Mouse (Mus musculus) embryonic facial prominence, embryonic 13.5 days (tissue): ENCODE results near the gene Methig1. TPM values are rescaled to one million over a fixed set of nuclear protein-coding genes. Genes with fewer than 3 reads are reported as not detected.
"Not testable (repeated sequence)": the region's sequence is repeated elsewhere in the genome, so short reads cannot be mapped to it uniquely, and the experiment has no call there.

Experiments used
- ATAC-seq: fragments of 200-750 bp; cut with Nextera tagmentation; 2 replicates; pipeline ENCODE4 v1.8.0; 2017; ENCODE audit warnings: low read depth; ENCODE audit not compliant: insufficient number of reproducible peaks, insufficient read depth, low FRiP score, low TSS enrichment
- H3K27ac ChIP-seq: fragments of 300-500 bp; sonication (generic); 2 replicates; pipeline ENCODE4 v1.5.1; 2015; ENCODE audit warnings: moderate library complexity, mild to moderate bottlenecking, inconsistent platforms
- H3K27me3 ChIP-seq: fragments of 300-500 bp; sonication (generic); 2 replicates; pipeline ENCODE4 v1.6.1; 2015; ENCODE audit warnings: mild to moderate bottlenecking, inconsistent platforms
- H3K36me3 ChIP-seq: fragments of 300-500 bp; sonication (generic); 2 replicates; pipeline ENCODE4 v1.6.1; 2015; ENCODE audit warnings: mild to moderate bottlenecking, inconsistent platforms
- H3K4me1 ChIP-seq: fragments of 300-500 bp; sonication (generic); 2 replicates; pipeline ENCODE4 v1.6.1; 2015; ENCODE audit warnings: inconsistent platforms
- H3K4me2 ChIP-seq: fragments of 300-500 bp; sonication (generic); 2 replicates; pipeline ENCODE4 v1.6.1; 2015; ENCODE audit warnings: moderate library complexity, mild to moderate bottlenecking, inconsistent platforms
- H3K4me3 ChIP-seq: fragments of 300-500 bp; sonication (generic); 2 replicates; pipeline ENCODE4 v1.5.1; 2015; ENCODE audit warnings: mild to moderate bottlenecking, inconsistent platforms
- H3K9ac ChIP-seq: fragments of 300-500 bp; sonication (generic); 2 replicates; pipeline ENCODE4 v1.6.1; 2015; ENCODE audit warnings: mild to moderate bottlenecking, inconsistent platforms
- H3K9me3 ChIP-seq: fragments of 300-500 bp; sonication (generic); 2 replicates; pipeline ENCODE4 v1.6.1; 2016; ENCODE audit warnings: inconsistent platforms
- WGBS: fragments of 180-500 bp; shearing (Covaris S2); methylation state at CpG from one replicate; pipeline ENCODE4 v1.1.7; 2015; ENCODE audit warnings: mixed read lengths; 5-methylcytosine and 5-hydroxymethylcytosine counted together
- polyA plus RNA-seq: library from polyadenylated mRNA; unstranded; fragments of >200 nt; fragmentation: Nextera tagmentation; extraction: Ambion mirVana; gene quantifications from 2 replicates; pipeline ENCODE4 v1.2.1, GENCODE M21; 2015

The Methig1 gene
- not detected in 2 replicates for polyA plus RNA-seq

- peaks cover 5% of the 10 kb centered on the region for H3K4me1 ChIP-seq
- no peak within 1 kb of the TSS for H3K4me2 ChIP-seq
- no peaks in the 10 kb centered on the region for H3K27me3 ChIP-seq
- H3K36me3 ChIP-seq: no peaks in the 10 kb centered on the region
- H3K9ac ChIP-seq: no peak within 1 kb of the TSS
- H3K4me3 ChIP-seq: no peak within 1 kb of the TSS
- no peak within 1 kb of the TSS for H3K27ac ChIP-seq
- H3K9me3 ChIP-seq: no peaks in the 10 kb centered on the region
- no peak for ATAC-seq
- 60% methylated on average over 10 of the region's 10 CpGs for WGBS
These were observed at the start of gene Methig1, which contains the start of gene Mettl7a2 for GRCm38 (mm10) chr15:100352711-100353250. Methig1 (plus strand) TSS chr15:100353149. Mettl7a2 (plus strand) TSS chr15:100353200.

GRCm38 (mm10) chr15:100303428-100304018, 49.4 kb upstream of the Methig1 start:
- H3K4me3 ChIP-seq: peak overlapping the region; percentile 56
- no peak for ATAC-seq
- 49% methylated on average over 8 of the region's 8 CpGs for WGBS
- no peaks in the 10 kb centered on the region for H3K27me3 ChIP-seq
- no peaks in the 10 kb centered on the region for H3K9me3 ChIP-seq
- peak overlapping the region; percentile 78 for H3K27ac ChIP-seq
- peaks cover 8% of the 10 kb centered on the region; the same call in 1 of the 2 replicates for H3K4me1 ChIP-seq
- no peaks in the 10 kb centered on the region for H3K36me3 ChIP-seq
- peak overlapping the region; percentile 82 for H3K4me2 ChIP-seq
- peak overlapping the region; percentile 75 for H3K9ac ChIP-seq

GRCm38 (mm10) chr15:100304019-100304991, 48.6 kb upstream of the Methig1 start, which contains the start of gene Mettl7a1:
Mettl7a1 (plus strand) TSS chr15:100304140.
- Histone ChIP-seq H3K4me3 (peak within 1 kb of the TSS; percentile 56), H3K36me3 (no peaks in the 10 kb centered on the region), H3K4me2 (peak within 1 kb of the TSS; percentile 82), H3K4me1 (peaks cover 8% of the 10 kb centered on the region; the same call in 1 of the 2 replicates), H3K27me3 (no peaks in the 10 kb centered on the region), H3K27ac (peak within 1 kb of the TSS; percentile 78), H3K9ac (peak within 1 kb of the TSS; percentile 75), H3K9me3 (no peaks in the 10 kb centered on the region)
- WGBS: 4% methylated on average over 22 of the region's 30 CpGs
- ATAC-seq: peak; percentile 60; the same call in 1 of the 2 replicates

DNA sequence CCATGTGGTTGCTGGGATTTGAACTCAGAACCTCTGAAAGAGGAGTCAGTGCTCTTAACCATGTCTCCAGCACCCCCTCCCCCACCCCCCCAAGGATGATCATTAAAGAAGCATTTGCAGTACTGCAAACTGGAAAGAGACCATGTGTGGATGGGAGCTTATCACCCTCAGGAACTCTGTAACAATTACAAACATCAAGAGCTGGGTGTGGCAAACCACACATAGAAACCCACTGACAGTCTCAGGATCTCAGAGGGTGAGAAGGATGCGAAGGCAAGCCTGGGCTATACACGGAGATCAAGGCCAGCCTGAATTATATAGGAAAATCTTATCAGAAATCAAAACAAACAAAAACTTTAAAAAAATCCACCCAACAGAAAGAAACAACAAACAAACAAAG, 46.7 kb upstream of the Methig1 start:
- Histone ChIP-seq H3K36me3 (no peaks in the 10 kb centered on the region), H3K9ac (no peak overlapping the region), H3K4me3 (no peak overlapping the region), H3K4me1 (peaks cover 8% of the 10 kb centered on the region; the same call in 1 of the 2 replicates), H3K27me3 (no peaks in the 10 kb centered on the region), H3K27ac (no peak overlapping the region), H3K4me2 (no peak overlapping the region), H3K9me3 (no peaks in the 10 kb centered on the region)
- no peak for ATAC-seq
- WGBS: 68% methylated on average over 2 of the region's 2 CpGs

GRCm38 (mm10) chr15:100307438-100308096, 45.4 kb upstream of the Methig1 start:
- not testable (repeated sequence) for H3K4me2 ChIP-seq, H3K9me3 ChIP-seq, H3K9ac ChIP-seq, H3K27ac ChIP-seq, H3K36me3 ChIP-seq, H3K27me3 ChIP-seq, ATAC-seq, H3K4me3 ChIP-seq, H3K4me1 ChIP-seq
- 47% methylated on average over 11 of the region's 11 CpGs for WGBS

DNA sequence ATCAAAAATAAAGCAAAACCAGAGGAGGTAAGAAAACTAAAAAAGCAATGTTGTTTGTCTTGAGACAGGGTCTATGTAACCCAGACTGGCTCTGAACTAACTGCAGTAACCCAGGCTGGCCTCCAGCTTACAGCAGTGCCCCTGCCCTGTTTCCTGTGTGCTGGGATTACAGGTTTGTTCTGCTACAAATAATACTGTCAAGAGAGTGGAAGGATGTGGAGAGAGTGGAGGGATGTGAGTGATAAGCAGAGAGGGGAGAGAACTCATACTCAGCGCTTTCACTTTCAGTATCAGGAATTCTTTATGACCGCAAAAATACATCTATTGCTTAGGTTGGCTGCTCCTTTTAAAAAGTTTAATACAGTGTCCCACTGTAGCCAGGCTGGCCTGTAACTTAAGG, 40.6 kb upstream of the Methig1 start:
- no peak overlapping the region for H3K4me3 ChIP-seq
- H3K27me3 ChIP-seq: no peaks in the 10 kb centered on the region
- no peaks in the 10 kb centered on the region for H3K9me3 ChIP-seq
- no peak overlapping the region for H3K4me2 ChIP-seq
- ATAC-seq: no peak
- 89% methylated on average over 2 of the region's 2 CpGs for WGBS
- no peak overlapping the region for H3K27ac ChIP-seq
- no peaks in the 10 kb centered on the region for H3K4me1 ChIP-seq
- 0 out of 2 replicates have a peak, but pooled peaks cover 8% of the 10 kb centered on the region for H3K36me3 ChIP-seq
- H3K9ac ChIP-seq: no peak overlapping the region

DNA sequence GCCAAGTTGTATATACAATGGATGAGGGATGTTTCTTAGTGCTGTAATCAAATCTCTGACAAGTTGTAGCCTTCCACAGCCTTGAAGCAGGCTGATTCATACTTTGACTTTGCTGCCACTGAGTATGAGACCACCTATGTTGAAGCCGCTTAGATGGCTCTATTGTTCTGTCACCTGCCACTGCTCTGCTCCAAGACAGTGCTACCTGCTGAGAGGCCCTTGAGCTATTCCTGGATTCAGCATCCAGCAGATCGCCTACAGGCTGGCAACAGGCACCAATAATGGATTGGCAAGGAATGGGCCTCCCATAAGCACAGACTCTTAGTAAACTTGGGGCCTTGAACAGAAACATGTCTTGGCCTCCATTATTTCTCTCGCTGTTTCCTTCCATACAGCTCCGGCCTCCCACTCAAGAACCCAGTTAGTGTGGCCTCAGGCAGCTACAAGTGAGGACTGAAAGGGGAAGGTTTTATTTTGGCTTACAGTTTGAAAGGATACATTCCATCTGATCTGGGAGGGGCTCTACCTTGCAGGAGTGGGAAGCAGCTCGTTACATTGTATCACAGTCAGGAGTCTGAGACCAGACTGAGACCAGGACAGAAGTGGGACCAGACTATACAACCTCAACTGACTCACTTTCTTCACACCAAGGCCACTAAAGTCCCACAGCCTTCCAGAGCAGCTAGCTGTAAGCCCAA, 38.4 kb upstream of the Methig1 start:
- Histone ChIP-seq H3K36me3 (0 out of 2 replicates have a peak, but pooled peaks cover 8% of the 10 kb centered on the region), H3K4me2 (no peak overlapping the region), H3K9ac (no peak overlapping the region), H3K27me3 (no peaks in the 10 kb centered on the region), H3K27ac (no peak overlapping the region), H3K4me1 (no peaks in the 10 kb centered on the region), H3K4me3 (no peak overlapping the region), H3K9me3 (no peaks in the 10 kb centered on the region)
- WGBS: 94% methylated on average over 5 of the region's 5 CpGs
- ATAC-seq: no peak

DNA sequence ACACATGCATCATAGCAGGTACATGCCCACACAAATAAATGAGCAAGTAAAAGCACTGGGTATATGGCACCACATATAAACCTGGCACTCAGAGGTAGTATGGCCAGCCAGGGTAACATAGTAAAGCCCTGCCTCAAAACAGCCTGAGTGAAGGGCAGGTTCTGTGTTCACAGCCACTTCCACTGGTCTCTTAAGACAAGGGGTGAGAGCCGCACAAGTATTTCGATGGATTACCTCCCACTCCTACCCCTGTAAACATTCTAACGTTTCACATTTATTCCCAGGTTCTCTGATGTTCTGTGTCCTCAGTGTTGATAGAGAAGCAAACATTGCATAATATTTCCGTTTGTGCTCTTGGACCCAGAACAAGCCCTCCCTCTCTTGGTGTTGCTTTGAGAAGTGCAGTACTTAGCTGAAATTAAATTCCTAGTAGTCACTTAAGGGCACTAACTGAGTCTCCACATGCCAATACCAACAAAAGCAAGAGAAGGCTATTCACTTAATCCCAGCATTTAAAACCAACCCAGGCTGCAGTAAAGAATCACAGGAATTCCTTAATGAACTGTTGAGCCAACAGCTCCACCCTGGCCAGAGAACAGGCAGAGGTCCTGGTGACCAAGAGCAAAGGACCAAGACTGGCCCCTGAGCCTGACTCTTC, 34.8 kb upstream of the Methig1 start:
- H3K9ac ChIP-seq, H3K4me2 ChIP-seq, ATAC-seq, H3K27me3 ChIP-seq, H3K4me3 ChIP-seq, H3K9me3 ChIP-seq, H3K36me3 ChIP-seq, H3K27ac ChIP-seq, H3K4me1 ChIP-seq: not testable (repeated sequence)
- WGBS: 65% methylated on average over 4 of the region's 4 CpGs

DNA sequence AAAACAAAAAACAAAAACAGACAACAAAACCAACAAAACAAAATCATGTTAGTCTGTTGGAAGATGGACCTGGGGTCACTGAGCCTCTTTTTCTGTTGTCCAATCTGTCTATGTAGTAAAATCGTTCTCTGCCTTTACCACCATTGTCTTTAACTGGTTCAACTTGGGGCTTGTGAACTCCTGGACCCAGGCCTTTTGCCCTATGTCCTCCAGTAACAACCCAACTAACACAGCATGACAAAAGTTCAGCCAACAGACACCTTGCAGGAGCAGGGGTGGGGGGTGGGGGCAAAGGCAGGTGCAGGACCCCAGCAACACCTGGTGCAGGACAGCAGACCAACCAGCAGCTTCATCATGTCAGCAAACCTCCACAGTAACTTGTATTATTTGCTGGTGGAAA, 33.1 kb upstream of the Methig1 start:
- ATAC-seq: no peak
- H3K27me3 ChIP-seq: no peaks in the 10 kb centered on the region

GRCm38 (mm10) chr15:100320295-100320905, 32.5 kb upstream of the Methig1 start:
- H3K27me3 ChIP-seq: no peaks in the 10 kb centered on the region
- ATAC-seq: no peak
- 70% methylated on average over 9 of the region's 9 CpGs for WGBS
- no peak overlapping the region for H3K9ac ChIP-seq
- no peak overlapping the region for H3K27ac ChIP-seq
- H3K4me1 ChIP-seq: peaks cover 15% of the 10 kb centered on the region; the same call in 1 of the 2 replicates
- H3K4me3 ChIP-seq: no peak overlapping the region
- no peak overlapping the region for H3K4me2 ChIP-seq
- no peaks in the 10 kb centered on the region for H3K9me3 ChIP-seq
- no peaks in the 10 kb centered on the region for H3K36me3 ChIP-seq

More for the DNA sequence above, 33.1 kb upstream of the Methig1 start:
- H3K4me3 ChIP-seq: no peak overlapping the region
- 0 out of 2 replicates have a peak, but pooled peaks cover 1% of the 10 kb centered on the region for H3K36me3 ChIP-seq
- no peak overlapping the region for H3K9ac ChIP-seq
- WGBS: 94% methylated on average over 1 of the region's 1 CpGs
- H3K4me1 ChIP-seq: peaks cover 12% of the 10 kb centered on the region; the same call in 1 of the 2 replicates
- H3K4me2 ChIP-seq: no peak overlapping the region
- H3K27ac ChIP-seq: no peak overlapping the region
- no peaks in the 10 kb centered on the region for H3K9me3 ChIP-seq
